Mouse (Mus musculus): ENCODE results near the gene Fkbp7. TPM values are rescaled to one million over a fixed set of nuclear protein-coding genes. Genes with fewer than 3 reads are reported as not detected.
"Not testable (repeated sequence)": the region's sequence is repeated elsewhere in the genome, so short reads cannot be mapped to it uniquely, and the experiment has no call there.

The Fkbp7 gene
- total RNA-seq, 2 experiments from 2014 or later, result 41.3 to 46.0 TPM

DNA sequence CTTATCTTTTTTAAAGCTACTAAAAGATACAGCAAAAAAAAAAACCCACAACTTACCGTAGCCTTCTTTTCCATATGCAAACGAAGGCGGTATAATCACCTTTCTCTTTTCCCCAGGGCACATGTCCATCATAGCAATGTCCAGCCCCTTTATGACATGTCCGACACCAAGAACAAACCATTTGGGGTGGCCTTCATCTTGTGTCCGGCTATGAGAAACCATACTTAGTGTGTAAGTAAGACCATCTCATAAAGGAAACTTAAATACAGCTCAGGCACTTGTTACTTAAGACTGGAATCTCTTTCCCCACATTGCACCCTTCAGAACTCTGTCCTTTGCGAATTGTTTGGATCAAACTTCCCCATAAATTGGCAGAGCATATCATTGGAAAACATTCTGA is 1.3 kb downstream of the Fkbp7 start:
- no peak for DNase-seq (ENCODE audit: low spot score in 2 of 2)

GRCm38 (mm10) chr2:76667200-76667599 is 5.7 kb downstream of the Fkbp7 start:
- DNase-seq (ENCODE audit: low spot score in 2 of 2), result no peak

DNA sequence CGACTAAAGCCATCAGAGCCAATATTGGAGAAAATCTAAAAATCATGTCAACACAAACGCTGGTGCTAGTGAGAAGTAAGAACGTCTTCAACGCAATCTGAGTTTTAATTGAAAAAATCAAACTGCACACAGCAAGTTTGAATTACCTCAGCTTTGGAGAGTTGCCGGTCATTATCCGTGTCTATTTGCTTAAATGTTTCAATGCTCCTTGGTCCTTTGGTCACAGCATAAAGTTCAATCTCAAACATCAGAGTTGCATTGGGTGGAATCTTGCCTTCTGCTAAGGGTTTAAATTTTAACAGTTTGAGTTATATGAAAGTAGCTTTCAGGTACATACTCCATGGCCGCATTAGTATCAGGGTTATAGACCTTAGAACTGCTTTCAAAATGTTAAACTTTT is 7.4 kb downstream of the Fkbp7 start:
- no peak for DNase-seq (ENCODE audit: low spot score in 2 of 2)

GRCm38 (mm10) chr2:76659419-76659818 is 13.5 kb downstream of the Fkbp7 start:
- no peak for DNase-seq (ENCODE audit: low spot score in 2 of 2)

DNA sequence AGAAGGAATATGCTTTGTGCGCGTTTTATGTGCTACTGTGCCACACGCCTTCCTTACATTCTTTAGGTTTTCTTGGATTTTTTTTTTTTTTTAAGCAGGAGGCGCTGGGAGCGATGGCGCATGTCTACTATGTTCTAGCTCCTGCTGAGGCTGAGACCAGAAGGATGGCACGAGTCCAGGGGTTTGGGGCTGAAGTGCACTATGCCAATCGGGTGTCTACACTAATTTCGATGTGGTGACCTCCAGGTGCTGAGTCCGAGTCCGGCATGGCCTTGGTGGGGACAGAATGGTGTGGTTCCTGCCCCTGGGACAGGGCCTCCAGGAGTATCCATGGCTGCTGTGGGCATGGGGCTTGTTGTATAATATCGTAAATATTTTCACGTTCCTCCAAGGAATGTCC is 14.4 kb downstream of the Fkbp7 start:
- DNase-seq (ENCODE audit: low spot score in 2 of 2), result no peak

DNA sequence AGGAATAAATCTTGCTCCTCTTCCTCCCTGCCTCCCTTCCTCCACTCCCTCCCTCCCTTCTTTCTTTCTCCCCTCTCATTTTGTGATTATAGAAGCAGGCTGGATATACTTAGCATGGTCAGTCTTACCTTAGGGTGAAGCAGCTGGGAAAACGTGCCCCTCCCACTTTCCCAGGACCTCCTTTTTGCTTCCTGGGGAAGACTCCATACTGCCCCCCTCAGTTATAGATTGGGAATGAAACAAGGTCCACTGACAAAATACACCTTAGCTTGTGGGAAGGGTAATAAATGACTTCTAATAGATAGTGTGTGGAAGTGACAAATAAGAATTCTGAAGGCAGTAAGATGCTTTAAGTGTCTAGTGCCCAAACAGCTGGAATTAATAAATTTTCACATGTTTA is 16.9 kb downstream of the Fkbp7 start:
- DNase-seq (ENCODE audit: low spot score in 2 of 2), result no peak

DNA sequence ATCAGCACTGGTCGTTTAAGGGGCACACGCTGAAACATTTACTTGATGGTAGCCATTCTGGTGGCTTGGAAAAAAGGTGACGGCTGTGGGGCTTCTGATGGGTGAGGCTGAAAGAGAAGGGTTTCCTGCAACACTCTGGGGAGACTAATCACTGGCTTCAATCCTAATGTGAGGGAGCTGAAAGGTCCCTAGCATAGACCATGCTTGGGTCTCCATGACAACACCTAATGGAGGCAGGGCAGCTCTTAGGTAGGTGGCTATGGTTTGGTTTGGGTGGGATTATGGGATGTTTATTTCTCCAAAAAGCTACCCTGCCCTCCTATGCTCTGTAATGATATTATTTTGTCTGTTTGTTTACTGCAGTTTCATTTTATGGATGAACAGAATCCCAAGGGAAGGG is 17.5 kb downstream of the Fkbp7 start:
- DNase-seq (ENCODE audit: low spot score in 2 of 2), result no peak

DNA sequence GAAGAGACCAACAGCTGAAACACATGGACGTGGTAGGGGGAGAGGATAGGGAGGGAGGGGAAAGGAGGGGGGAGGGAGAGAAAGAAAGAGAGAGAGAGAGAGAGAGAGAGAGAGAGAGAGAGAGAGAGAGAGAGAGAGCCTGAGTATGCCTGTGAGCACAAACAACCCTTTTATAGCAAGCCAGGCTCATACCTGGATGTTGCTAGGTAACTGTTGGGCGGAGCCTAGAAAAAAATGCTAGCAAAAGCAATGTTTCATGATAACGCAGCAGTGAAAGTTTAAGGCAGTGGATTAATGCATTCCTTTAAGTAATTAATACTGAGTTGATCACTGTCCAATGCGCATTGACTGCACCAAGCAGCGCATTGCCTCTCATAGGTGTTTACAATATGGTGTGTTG is 18.3 kb downstream of the Fkbp7 start:
- DNase-seq (ENCODE audit: low spot score in 2 of 2), result no peak

DNA sequence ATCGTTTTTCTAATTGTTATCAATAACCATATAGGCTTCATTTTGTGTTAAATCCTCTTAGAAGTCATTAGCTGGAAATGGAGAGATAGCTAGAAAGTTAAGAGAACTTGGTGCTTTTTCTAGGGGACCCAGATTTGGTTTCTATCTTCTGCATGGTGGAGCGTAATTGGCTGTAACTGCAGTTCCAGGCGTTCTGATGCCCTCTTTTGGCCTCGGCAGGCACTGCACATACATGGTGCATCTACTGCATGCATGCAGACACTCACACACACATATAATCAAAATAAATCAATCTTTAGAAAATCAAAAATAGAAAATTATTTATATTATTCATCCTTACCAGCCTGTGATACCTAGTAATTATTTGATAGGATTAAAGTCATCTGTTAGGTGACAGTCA is 19.8 kb downstream of the Fkbp7 start:
- no peak for DNase-seq (ENCODE audit: low spot score in 2 of 2)

GRCm38 (mm10) chr2:76648666-76649141 is 24.2 kb downstream of the Fkbp7 start:
- DNase-seq (ENCODE audit: low spot score in 2 of 2), result no peak

- peak; percentile 95 to 98 for DNase-seq (ENCODE audit: low spot score in 2 of 2)
Measured at GRCm38 (mm10) chr2:76647883-76648570, 24.9 kb downstream of the Fkbp7 start, which contains the start of the genes Prkra and Pjvk. TSS of gene Prkra (minus strand) at chr2:76648015. TSS of gene Pjvk (plus strand) at chr2:76648476.

DNA sequence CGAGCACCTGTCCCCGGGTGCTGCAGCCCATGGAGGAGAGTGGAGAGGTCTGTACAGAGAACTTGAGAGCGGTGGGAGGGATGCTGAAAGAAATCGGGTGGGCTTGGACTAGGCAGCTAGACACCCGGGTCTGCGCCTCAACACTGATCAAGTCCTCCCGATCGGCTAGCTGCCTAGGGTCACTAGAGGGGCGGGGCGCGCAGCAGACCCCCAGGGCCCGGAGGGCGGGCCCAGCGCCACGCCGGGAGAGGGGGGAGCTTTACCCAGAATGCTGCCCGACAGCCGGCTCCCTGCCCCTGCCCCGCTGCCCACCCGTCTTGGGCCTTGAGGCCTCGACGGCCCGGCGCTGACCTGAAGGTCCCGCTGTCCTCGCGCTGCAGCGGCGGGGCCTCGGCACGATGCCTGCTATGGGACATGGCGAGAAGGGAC is 25.5 kb downstream of the Fkbp7 start:
- DNase-seq (ENCODE audit: low spot score in 2 of 2), result peak in 1 of 2 experiments; percentile 41

DNA sequence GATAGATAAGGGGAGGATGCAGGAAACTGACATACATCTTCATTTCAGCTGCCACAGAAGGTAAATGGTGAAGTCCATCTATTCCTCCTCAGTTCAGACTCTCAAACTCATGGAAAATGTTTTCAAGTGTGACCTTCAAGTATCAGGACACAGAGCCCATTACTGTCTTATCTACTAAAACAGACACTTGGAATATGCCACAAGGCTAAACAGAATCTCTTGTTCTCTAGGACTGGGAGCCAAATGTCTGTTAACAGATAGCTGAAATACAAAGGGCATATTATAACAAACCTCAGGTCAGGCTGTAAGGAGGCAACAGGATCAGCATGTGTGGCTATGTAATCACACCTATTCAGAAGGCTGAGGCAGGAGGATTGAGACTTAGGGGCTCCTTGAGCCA is 29.1 kb downstream of the Fkbp7 start:
- no peak for DNase-seq (ENCODE audit: low spot score in 2 of 2)

- no peak for DNase-seq (ENCODE audit: low spot score in 2 of 2)
Measured at GRCm38 (mm10) chr2:76639637-76640036, 33.3 kb downstream of the Fkbp7 start.

- DNase-seq (ENCODE audit: low spot score in 2 of 2), result no peak
Measured at GRCm38 (mm10) chr2:76631600-76631999, 41.3 kb downstream of the Fkbp7 start.

GRCm38 (mm10) chr2:76630293-76630692 is 42.6 kb downstream of the Fkbp7 start:
- no peak for DNase-seq (ENCODE audit: low spot score in 2 of 2)

- DNase-seq (ENCODE audit: low spot score in 2 of 2), result not testable (repeated sequence)
Measured at GRCm38 (mm10) chr2:76622316-76622715, 50.6 kb downstream of the Fkbp7 start.

DNA sequence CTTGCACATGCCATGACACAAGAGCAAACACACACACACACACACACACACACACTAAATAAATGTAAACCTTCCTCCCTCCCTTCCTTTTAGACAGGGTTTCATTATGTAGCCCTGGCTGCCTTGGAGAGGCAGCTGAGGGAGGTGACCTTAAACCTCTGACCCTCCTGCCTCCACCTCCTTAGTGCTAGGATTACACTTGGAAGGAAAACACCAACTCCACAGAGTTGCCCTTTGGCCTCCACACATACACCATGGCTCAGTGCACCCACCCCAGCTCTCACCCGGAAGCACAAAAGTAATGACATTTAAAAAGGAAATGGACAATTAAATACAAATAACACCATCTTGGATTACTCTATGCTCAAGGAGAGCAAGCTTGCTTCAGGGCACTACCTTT is 51.2 kb downstream of the Fkbp7 start:
- DNase-seq (ENCODE audit: low spot score in 2 of 2), result no peak

DNA sequence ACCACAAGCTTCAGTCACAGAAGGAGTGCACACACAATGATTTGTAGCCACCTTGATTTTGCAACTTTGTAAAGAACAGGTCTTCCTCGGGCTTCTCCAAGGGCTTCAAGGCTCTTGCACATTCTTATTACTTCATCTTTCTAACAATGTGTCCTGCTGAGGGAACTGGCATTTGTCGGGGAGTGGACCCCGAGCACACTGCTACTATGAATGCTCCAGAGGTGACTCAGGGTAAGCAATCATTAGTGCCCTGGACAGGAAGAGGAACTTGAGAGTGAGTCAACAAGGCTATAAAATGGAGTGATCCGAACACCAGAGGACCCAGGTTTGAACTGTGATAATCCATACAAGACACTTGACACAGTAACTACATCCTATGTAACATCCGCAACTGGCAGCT is 52.7 kb downstream of the Fkbp7 start:
- DNase-seq (ENCODE audit: low spot score in 2 of 2), result no peak

- peak in 1 of 2 experiments; percentile 24 for DNase-seq (ENCODE audit: low spot score in 2 of 2)
Measured at GRCm38 (mm10) chr2:76618078-76618477, 54.8 kb downstream of the Fkbp7 start.

Measured in gastrocnemius, postnatal 4 days (tissue).